Mouse (Mus musculus) MEL (cell line): Measurements from ENCODE around the gene Prpf18.

Experiments used
- CTCF ChIP-seq, 3 experiments: IDR thresholded peaks in 2 of 3; conservative IDR thresholded peaks in 1 of 3; 2 replicates each; pipeline ENCODE4 v1.5.1; 2011 to 2012; ENCODE audit warnings: low read length in 3 of 3, low read depth in 2 of 3, mild to moderate bottlenecking in 2 of 3, improper control_type of control experiment in 1 of 3, inconsistent platforms in 1 of 3, mixed read lengths in 1 of 3, moderate library complexity in 1 of 3; ENCODE audit not compliant: control insufficient read depth in 1 of 3, insufficient read depth in 1 of 3, poor library complexity in 1 of 3, severe bottlenecking in 1 of 3
- EP300 ChIP-seq, 2 experiments: IDR thresholded peaks; 2 replicates each; pipeline ENCODE4 v1.6.1; 2011; ENCODE audit warnings: improper control_type of control experiment in 2 of 2, low read length in 2 of 2, low read depth in 1 of 2, mild to moderate bottlenecking in 1 of 2
- GABPA ChIP-seq: IDR thresholded peaks from 2 replicates; pipeline ENCODE4 v1.6.1; 2012; ENCODE audit warnings: low read depth, mild to moderate bottlenecking, inconsistent platforms, low read length, improper control_type of control experiment, moderate library complexity
- HCFC1 ChIP-seq: IDR thresholded peaks from 2 replicates; pipeline ENCODE4 v1.6.1; 2012; ENCODE audit warnings: low read depth, mild to moderate bottlenecking, inconsistent platforms, low read length, improper control_type of control experiment, moderate library complexity
- MAFK ChIP-seq: IDR thresholded peaks from 2 replicates; pipeline ENCODE4 v1.6.1; 2011; ENCODE audit warnings: low read depth, mild to moderate bottlenecking, low read length, improper control_type of control experiment, borderline replicate concordance
- NRF1 ChIP-seq: IDR thresholded peaks from 2 replicates; pipeline ENCODE4 v1.6.1; 2014; ENCODE audit warnings: low read depth, mild to moderate bottlenecking, inconsistent platforms, low read length, improper control_type of control experiment, moderate library complexity; ENCODE audit not compliant: poor library complexity, insufficient read depth, severe bottlenecking
- POLR2A ChIP-seq, 2 experiments: IDR thresholded peaks; 2 replicates each; pipeline ENCODE4 v1.6.1; 2011 to 2012; ENCODE audit warnings: low read length in 2 of 2, mild to moderate bottlenecking in 2 of 2, control low read depth in 1 of 2, improper control_type of control experiment in 1 of 2, low read depth in 1 of 2, moderate library complexity in 1 of 2; ENCODE audit not compliant: control insufficient read depth in 1 of 2, insufficient read depth in 1 of 2, poor library complexity in 1 of 2
- RAD21 ChIP-seq: IDR thresholded peaks from 2 replicates; pipeline ENCODE4 v1.6.1; 2011; ENCODE audit warnings: mild to moderate bottlenecking, low read depth, low read length, improper control_type of control experiment
- SIN3A ChIP-seq: IDR thresholded peaks from 2 replicates; pipeline ENCODE4 v1.6.1; 2012; ENCODE audit warnings: low read length, improper control_type of control experiment, inconsistent platforms
- USF2 ChIP-seq, 2 experiments: IDR thresholded peaks; 2 replicates each; pipeline ENCODE4 v1.6.1; 2011 to 2012; ENCODE audit warnings: improper control_type of control experiment in 2 of 2, low read length in 2 of 2, borderline replicate concordance in 1 of 2, inconsistent platforms in 1 of 2, low read depth in 1 of 2, mild to moderate bottlenecking in 1 of 2; ENCODE audit not compliant: insufficient read depth in 1 of 2
- ZC3H11A ChIP-seq: IDR thresholded peaks from 2 replicates; pipeline ENCODE4 v1.6.1; 2012; ENCODE audit warnings: low read depth, mild to moderate bottlenecking, inconsistent platforms, low read length, improper control_type of control experiment
- ZMIZ1 ChIP-seq: IDR thresholded peaks from 2 replicates; pipeline ENCODE4 v1.6.1; 2012; ENCODE audit warnings: low read depth, mild to moderate bottlenecking, inconsistent platforms, low read length, improper control_type of control experiment, moderate library complexity

GRCm38 (mm10) chr2:4582930-4583329, 69.0 kb downstream of the Prpf18 start:
- TF ChIP-seq CTCF (IDR thresholded peaks at IDR 0.05 in 2 of 3, conservative IDR thresholded peaks at IDR 0.05 in 1 of 3; ENCODE audit: control insufficient read depth in 1 of 3, insufficient read depth in 1 of 3, low read depth in 2 of 3, low read length in 3 of 3, poor library complexity in 1 of 3, severe bottlenecking in 1 of 3) (no peak), MAFK (no peak), POLR2A (IDR thresholded peaks at IDR 0.05; ENCODE audit: control insufficient read depth in 1 of 2, insufficient read depth in 1 of 2, low read depth in 1 of 2, low read length in 2 of 2, poor library complexity in 1 of 2) (no peak), HCFC1 (no peak), USF2 (IDR thresholded peaks at IDR 0.05; ENCODE audit: borderline replicate concordance in 1 of 2, insufficient read depth in 1 of 2, low read depth in 1 of 2, low read length in 2 of 2) (no peak), EP300 (IDR thresholded peaks at IDR 0.05; ENCODE audit: low read depth in 1 of 2, low read length in 2 of 2) (no peak), RAD21 (no peak), NRF1 (no peak), ZC3H11A (no peak), GABPA (no peak), SIN3A (no peak), ZMIZ1 (no peak)
